Mouse (Mus musculus) left cerebral cortex, postnatal 14 days (tissue): ENCODE results near the gene Lrrc2. TPM values are rescaled to one million over a fixed set of nuclear protein-coding genes. Genes with fewer than 3 reads are reported as not detected.

ENCODE experiments used
- DNase-seq, 2 experiments: peaks; one replicate each; pipeline ENCODE4 v3.0.0; 2021 to 2022; ENCODE audit warnings: low spot score in 2 of 2, mixed read lengths in 1 of 2
- intact Hi-C: fragments of 180-260 bp; cut with DNase I; formaldehyde crosslinking; loops from one replicate; pipeline ENCODE4 v1.15.1; 2025
- long read RNA-seq, 2 experiments: library from polyadenylated mRNA; stranded (forward); transcript quantifications; one replicate each; pipeline ENCODE4 v2.0.0; 2021
- total RNA-seq, 2 experiments: library from RNA; stranded (reverse); gene quantifications; 2 replicates each; pipeline ENCODE4 v1.2.3; 2021

Lrrc2 gene
- total RNA-seq: 1 to 10 TPM; 1.9 to 2.0 TPM
- long read RNA-seq, experiment 1, partial matches to known transcripts: 0 of 2 reads
- long read RNA-seq, experiment 1, other reads (novel, unspliced or antisense): 2 of 2 reads
- long read RNA-seq, experiment 2, partial matches to known transcripts: 0 of 3 reads
- long read RNA-seq, experiment 2, other reads (novel, unspliced or antisense): 3 of 3 reads

DNA sequence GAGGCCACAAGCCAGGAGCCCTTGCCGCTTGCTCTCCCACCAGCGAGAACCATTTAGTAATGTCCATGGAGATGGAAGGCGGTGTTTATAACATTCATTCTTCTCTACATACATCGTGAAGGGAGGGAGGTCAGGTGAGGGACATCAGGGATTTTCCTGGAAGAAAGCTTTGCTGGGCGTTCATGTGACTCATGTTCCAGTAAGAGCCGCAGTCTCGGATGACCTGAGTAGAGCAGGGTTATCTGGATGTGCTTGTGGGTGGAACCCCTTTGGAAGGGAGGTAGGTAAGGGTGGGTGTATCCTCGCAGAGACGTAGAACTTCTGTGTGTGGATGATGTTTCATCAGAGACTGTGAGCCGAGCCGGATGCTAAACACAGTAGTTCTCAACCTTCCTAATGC lies at the start of gene Lrrc2:
Lrrc2 (plus strand) TSS at position 149 of the 400 bp plus-strand sequence.
- DNase-seq: no peak
- intact Hi-C loops: loop anchor here (10.0 kb wide), 1 partner anchor 217 kb away; no protein-coding TSS in a partner anchor

DNA sequence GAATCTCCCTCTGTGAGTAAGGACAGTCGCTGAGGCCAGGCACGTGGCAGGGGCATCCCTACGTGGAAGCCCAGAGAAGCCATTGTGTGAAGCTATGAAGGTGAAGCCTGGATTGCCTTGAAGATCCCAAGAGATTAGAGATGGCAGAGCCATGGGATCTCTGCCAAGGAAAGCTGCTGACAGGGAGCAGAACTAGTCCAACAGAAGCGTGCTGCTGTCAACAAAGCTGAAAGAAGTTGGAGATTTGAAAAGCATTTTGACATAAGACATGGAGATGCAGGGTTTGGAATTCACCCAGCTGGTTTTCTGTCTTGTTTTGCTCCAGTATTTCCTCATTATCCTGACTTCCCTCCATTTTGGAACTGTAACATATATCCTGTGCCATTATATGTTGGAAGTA lies 49.1 kb upstream of the Lrrc2 start:
- DNase-seq: no peak
- intact Hi-C loops: no loop called here

DNA sequence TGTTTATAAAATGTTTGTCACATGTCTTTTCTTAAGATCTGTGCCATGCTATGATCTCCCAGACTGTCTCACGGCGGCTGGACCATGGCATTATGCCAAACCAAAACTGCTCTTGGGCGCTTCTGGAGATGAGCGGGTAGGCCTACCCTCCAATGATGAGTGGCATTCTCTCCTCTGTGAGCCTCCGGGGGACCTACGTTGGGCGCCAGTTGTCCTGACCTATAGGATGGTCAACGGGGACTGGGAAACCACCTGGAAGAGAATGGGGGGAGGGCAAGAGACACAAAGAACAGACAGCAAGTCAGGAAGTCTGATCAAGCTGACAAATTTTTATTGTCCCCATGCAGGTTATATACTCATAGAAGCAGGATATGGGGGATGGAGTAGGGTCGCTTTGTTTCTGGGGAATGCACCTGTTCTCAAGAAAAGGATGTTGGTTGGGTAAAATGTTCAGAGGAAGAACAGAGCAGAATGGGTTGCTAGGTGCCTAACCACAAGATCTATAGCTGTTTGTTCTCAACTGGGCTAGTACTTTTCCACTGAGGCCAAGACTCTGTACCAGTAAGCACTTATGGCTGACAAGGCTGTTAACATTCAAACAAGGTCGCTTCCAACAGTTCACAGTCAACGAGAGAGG lies 44.0 kb upstream of the Lrrc2 start:
- no peak for DNase-seq
- intact Hi-C loops: no loop called here

DNA sequence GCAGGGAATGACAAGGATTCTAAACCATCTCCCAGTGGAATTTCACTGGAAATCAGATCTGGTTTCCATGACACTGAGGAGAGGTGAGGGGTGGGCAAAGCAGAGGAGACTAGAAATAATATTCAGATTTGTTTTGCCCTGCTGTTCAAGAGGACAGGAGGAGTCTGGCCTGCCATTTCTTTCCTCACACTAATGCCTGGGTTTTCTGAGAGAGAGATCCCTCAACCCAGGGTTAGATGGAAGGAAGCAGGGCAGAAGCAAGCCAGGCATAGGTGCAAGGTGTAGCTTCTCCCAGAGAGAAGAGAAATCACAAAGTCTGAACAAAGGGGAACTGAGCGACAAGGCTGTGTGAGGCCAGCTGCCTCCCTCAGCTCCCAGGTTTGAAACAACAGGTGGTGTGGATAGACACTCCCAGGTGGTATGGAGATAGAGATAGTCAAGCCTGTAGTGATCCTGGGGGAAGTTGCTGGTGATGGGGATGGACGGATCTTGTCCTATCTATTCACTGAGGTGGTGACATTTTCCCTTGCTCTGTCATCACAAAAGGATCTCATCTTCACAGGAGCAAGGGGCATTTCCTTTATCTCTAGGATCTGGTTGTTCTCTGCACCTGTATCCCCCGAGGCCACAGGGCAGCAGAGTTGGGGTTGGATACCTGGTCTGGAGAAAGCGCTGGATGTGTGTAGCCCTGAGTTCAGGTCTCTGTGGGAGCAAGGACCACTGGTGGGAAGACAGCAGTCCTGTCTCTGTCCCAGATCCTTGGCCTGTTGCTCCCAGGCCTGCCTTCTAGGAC lies 43.3 kb upstream of the Lrrc2 start:
- no peak for DNase-seq
- intact Hi-C loops: no loop called here

DNA sequence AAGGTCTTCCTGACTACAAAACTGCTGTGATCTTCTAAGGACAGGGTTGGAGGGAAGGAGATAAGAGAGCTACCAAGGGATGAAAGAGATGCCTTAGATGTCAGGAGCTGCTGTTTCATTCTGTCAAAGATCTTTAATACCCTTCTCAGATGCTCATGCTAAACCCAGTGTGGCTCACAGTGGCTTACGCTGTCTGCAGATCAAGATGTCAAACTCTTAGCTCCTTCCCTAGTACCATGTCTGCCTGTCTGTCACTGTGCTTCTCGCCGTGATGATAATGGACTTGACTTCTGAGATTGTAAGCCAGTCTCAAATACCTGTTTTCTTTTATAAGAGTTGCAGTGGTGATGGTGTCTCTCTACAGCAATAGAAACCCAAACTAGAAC lies 42.7 kb upstream of the Lrrc2 start:
- intact Hi-C loops: no loop called here

DNA sequence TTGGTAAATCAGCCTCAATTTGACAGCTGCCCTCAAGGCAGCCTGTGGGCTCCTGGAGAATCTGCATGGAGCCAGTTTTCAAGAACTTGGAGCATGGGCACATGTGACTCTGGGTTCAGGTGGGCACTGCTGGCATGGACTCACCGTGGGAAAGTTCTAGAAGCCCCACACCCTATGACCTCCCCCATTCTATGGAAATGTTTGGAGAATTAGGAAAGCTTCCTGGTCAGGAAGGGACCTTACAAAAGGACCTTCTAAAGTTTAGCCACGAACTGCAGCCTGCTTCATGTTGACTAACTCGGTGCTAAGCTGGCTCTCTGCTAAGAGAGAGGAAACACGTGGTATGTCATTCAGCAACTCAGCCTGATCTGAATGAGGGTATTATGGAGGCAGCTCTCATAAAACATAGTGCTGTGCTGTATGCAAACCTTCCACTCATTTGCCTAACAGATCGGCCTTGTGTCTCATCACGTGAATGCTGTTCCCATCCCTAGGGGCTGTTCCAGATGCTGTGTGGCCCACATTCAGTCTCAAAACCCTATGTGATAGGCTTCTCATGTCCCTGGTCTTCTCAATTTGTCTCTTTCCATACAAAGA lies 41.9 kb upstream of the Lrrc2 start:
- intact Hi-C loops: no loop called here
- DNase-seq: no peak

More for the DNA sequence above, 42.7 kb upstream of the Lrrc2 start:
- DNase-seq: no peak

DNA sequence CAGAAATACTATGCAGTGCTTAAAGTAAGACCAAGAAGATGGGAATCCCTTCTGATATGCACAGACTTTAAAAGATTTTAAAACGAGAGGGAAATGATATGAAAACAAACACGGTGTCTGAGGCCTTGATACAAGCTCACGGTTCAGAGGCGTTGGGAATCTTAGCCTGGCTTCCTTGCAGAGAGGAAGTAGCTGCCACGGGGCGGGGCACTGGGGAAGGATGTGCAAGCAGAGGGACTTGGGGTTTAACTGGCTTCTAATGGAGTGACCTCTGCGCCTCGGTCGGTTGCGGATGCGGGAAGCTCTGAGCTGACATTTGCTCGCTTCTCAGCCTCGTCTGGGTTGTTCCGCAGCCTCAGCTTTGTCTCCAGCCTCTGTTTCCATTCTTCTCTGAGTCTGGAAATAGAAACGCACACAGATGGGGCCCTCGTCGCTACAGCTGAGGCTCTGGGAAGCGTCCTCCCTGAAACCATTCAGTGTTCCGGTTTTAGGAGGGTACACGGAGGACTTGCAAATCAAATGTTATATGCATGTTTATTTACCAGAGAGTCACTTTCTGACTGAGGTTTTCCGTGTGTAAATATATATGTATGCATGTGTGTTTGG lies 36.6 kb upstream of the Lrrc2 start:
- intact Hi-C loops: no loop called here

DNA sequence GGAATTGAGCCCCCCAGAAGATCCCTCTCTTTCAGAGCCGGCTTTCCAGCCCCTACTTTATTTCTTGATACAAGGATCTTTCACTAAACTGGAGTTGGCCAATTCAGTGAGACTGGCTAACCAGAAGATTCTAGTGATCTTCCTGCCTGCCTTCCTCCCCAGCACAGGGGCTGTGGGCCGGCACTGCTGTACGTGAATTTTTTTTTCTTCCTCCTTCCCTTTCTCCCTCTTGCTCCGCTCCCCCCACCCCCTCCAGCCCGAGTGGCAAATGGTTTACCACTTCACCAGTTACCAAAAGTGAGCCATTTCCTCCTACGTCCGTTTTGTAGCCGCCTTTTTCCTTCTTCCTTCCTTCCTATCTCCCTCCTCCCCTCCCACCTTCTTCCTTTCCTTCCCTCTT lies 35.9 kb upstream of the Lrrc2 start:
- DNase-seq: no peak
- intact Hi-C loops: no loop called here

More for the DNA sequence above, 36.6 kb upstream of the Lrrc2 start:
- DNase-seq: no peak

DNA sequence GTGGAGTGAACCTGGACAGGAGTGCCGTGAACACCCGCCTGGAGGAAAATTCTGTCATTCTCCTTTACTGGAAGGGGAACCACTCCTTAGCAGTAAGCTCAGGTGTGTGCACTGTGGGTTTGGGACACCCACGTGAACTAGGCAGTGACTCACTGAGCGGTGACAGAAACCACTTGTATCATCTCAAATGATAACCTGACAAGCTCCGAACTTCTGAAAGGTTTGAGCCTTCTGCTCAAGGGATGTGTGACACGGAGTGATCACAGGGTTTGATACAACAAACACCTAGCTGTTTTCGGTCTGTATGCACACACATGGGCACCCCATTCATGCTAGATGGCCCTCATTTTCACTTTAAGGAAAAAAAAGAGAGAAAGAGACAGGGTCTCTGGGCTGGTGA lies 34.6 kb upstream of the Lrrc2 start, which contains the start of gene Fam240a:
Fam240a (minus strand) TSS at position 76 of the 400 bp plus-strand sequence.
- intact Hi-C loops: no loop called here
- no peak for DNase-seq

DNA sequence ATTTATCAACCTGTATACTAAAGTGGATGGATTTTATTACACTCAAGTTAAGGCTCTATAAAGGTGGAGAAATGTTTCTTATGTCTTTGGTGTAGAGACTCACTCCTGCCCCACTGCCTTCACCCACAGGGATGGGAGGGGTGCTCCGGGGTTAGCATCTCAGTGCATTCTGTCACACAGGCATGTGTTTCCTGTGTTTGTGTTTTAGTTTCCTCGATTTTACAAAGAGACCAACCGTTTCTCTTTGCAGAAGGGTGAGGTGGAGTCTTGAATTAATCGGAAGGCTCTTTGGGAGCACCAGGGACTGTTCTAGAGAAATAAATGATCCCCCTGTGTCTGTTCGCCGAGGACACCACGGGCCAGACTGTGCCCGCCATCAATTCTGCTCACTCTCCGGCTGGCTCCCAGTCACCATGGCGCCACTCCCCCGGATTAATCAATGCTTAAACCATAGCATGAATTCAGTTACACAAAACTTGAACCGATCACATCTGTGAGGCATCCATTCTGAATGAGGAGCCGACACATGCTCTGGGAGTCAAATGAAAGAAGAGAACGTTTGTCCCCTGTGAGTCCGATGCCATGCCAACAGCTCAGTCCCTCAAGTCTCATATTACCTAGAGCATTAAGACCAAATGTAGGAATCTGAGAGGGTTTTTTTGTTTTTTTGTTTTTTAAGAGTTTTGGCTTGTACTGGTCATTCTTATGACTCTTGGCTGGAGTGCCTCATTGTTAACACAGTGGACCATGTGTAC lies 30.5 kb upstream of the Lrrc2 start:
- DNase-seq: no peak
- intact Hi-C loops: no loop called here

DNA sequence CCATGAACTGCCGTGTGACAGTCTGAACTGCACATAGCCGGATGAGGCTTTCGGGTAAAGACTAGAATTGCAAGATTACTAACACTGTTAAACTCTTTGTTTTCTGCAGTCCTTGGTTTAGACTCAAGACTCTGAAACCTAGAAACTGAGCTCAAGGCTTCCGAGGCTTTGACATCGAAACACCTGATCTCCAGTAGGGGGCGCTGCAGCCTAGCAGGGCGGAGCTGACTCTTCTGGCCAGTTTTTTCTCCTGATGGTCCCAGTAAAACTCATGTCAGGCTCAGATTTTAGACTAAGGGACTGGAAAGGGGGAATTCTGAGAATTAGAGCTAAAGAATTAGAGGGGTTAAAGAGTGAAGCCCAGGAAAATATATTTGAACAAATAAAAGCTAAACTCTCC lies 28.6 kb upstream of the Lrrc2 start:
- intact Hi-C loops: no loop called here
- peak; percentile 68 to 79 for DNase-seq

DNA sequence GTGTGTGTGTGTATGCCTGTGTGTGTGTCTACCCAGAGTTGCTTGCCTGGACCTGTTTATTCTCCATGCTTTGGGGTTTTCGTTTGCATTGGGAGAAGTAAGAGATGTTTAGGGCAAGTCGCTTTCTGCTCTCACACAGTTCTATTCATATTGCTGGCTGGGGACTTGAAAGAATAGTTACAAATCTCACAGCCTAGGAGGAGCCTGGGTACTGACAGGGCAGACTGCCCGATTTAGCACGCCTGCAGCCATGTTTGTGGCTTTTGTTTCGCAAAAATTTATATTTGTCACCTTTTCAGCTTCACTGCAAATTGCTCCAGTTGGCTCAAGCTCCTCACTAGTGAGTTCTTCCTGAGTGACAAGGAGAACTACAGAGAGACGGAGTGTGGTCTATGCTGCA lies 19.8 kb upstream of the Lrrc2 start:
- intact Hi-C loops: no loop called here
- no peak for DNase-seq

DNA sequence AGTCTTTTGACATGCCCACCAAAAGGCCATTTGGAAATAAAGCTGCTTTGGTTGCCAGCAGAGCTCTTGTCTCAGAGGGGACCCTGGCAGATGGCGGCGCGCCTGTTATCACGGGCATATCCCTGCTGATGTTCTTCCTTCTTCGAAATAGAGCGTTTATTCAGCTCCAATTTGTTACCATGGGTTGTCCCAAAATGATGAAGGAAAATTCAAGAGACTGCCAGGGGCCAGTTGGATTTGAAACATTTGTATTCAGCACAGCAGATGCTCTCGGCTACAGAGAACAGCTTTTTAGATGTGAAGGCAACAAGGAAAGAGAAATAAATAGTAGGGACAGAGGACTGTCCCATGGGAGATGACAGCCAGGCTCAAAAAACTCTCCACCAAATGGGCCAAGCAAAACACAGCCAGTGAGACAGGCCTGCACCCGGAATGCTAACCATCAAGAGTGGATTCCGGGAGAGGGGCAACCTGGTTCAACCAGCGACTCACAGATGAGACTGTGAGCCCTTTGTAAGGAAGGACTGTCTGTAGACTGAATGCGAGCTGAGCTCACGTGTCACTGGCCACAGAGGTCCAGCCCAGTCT lies 17.4 kb upstream of the Lrrc2 start:
- intact Hi-C loops: no loop called here
- peak; percentile 51 to 72 for DNase-seq

DNA sequence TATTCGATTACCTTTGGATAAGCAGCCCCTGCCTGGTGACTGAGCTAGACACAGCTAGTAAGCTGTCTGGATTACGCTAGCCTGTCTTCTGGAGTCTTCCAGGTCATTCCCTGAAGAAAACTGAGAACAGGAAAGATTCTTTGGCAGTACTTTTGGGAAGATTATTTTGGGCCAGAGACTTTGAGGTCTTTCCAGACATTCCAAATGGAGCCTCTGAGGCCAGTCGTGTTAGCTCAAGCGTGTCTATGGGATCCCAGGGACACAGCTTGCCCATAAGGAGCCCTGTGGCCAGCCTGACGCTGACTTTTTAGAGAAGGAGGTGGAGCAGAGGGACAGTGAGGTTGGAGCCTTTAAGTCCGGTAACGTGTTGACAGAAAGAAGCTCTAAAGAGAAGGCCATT lies 15.4 kb upstream of the Lrrc2 start:
- intact Hi-C loops: no loop called here
- no peak for DNase-seq

DNA sequence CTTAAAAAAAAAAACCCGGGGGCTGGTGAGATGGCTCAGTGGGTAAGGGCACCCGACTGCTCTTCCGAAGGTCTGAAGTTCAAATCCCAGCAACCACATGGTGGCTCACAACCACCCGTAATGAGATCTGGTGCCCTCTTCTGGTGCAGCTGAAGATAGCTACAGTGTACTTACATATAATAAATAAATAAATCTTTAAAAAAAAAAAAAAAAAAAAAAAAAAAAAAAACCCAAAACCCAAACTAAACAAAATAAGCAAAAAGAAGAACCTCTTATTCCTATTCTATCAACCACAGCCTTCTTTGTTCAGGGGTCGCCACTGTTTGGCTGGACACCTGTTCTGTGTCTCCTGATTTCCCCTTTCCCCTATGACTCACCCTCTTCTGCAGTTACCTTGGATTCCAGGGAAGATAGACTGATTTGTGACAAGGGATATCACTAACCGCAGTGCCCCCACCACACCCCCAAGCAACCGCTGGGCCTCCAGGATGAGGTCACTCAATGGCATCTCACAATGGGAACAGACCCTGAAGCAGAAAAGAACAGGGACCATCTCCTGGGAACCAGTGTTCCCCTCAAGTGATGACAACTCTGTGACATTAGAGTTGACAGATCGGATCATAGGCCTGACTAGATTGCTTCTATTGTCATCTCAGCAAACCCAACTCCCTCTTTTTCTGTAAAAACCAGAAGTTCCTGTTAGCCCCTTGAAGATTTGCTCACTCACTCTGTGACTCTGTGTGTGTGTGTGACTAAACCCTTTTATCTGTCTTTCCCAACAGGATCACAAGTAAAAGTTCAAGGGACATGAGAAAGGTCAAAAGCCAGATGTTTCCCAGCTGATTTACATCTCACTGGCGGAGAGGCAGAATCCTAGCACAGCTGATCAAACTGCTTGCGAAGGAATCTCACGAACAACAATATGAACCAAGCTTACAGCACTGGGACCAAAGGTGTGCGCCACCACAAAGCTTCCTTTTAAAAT lies 13.5 kb upstream of the Lrrc2 start:
- intact Hi-C loops: no loop called here
- no peak for DNase-seq

DNA sequence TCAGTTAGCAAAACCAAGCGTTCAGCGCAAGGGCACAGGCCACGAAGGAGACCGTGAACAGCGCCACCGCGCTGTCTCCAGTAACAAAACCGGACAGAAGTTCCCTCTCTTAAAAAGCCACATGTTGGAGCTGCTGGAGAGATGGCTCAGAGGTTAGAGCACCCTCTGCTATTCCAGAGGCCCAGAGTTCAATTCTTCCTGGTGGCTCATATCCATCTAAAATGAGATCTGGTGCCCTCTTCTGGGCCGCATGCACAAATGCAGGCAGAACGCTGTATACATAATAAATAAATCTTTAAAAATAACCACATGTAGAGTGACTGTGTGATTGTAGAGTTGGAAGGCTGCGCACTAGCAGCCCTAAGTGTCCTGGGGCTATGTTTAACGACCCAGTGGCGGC lies 7.1 kb upstream of the Lrrc2 start:
- intact Hi-C loops: no loop called here

DNA sequence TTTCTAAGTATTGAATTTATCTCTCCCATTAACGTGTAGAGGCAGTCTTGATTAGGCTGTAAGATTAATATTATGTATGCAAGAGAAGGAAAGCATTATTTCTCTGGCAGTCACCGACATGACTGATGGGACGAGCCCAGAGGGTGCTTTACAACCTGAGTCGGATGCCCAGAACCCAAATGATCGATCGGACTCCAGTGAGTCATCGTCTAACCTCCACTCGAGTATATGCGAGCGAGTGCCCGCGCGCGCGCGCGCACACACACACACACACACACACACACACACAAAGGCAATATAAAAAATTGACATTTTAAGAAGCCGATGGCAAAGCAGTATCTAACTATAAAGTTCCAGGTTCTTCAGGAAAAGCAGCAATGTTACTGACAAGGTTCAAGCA lies 6.0 kb upstream of the Lrrc2 start:
- no peak for DNase-seq
- intact Hi-C loops: no loop called here

More for the DNA sequence above, 7.1 kb upstream of the Lrrc2 start:
- DNase-seq: no peak

DNA sequence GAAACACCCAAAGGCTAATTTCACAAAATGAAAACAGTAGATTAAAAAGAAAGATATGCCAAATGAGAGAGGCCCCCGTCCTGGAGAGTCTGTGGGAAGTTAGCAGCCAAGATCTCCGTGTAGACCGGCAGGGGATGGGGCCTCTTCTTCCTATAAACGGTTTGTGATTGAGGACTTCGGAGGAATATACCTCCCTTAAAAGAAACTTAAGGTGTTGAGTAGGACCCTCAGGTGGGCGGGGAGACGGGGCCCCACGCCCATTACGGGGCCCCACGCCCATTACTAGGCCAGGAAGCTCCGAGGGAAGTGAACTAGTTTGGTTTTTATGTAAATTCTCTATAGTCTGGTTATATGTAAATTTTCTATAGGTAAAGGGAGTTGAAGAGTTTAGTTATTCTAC lies 5.4 kb upstream of the Lrrc2 start, which contains the start of gene Tdgf1:
Tdgf1 (minus strand) TSS at position 233 of the 400 bp plus-strand sequence.
- intact Hi-C loops: no loop called here

More for the DNA sequence above, 5.4 kb upstream of the Lrrc2 start, which contains the start of gene Tdgf1:
- DNase-seq: no peak
